Mouse (Mus musculus) erythroblast, embryonic 14.5 days (primary cell): Measurements from ENCODE around the gene Apeh. TPM values are rescaled to one million over a fixed set of nuclear protein-coding genes. Genes with fewer than 3 reads are reported as not detected.

ENCODE experiments used
- H3K27me3 ChIP-seq: 2 replicates; pipeline ENCODE4 v1.6.1; 2012; ENCODE audit warnings: inconsistent platforms; ENCODE audit not compliant: control insufficient read depth
- H3K36me3 ChIP-seq: 2 replicates; pipeline ENCODE4 v1.6.1; 2012; ENCODE audit warnings: mild to moderate bottlenecking, inconsistent platforms; ENCODE audit not compliant: control insufficient read depth
- H3K4me1 ChIP-seq: 2 replicates; pipeline ENCODE4 v1.6.1; 2012; ENCODE audit warnings: inconsistent platforms; ENCODE audit not compliant: control insufficient read depth
- H3K4me3 ChIP-seq: replicated peaks from 2 replicates; pipeline ENCODE3; 2012; ENCODE audit warnings: moderate library complexity, mild to moderate bottlenecking, inconsistent platforms
- H3K9me3 ChIP-seq: 2 replicates; pipeline ENCODE4 v1.6.1; 2012; ENCODE audit warnings: low read length, inconsistent platforms, mixed read lengths; ENCODE audit not compliant: control insufficient read depth
- GATA1 ChIP-seq: IDR thresholded peaks from 2 replicates; pipeline ENCODE4 v1.6.1; 2012; ENCODE audit warnings: low read length, inconsistent platforms, mixed read lengths
- TAL1 ChIP-seq: IDR thresholded peaks from 3 replicates; pipeline ENCODE4 v1.6.1; 2012; ENCODE audit warnings: low read length, inconsistent platforms, mixed read lengths
- polyA plus RNA-seq: library from polyadenylated mRNA; stranded (reverse); fragments of >175 nt; gene quantifications from 2 replicates; pipeline ENCODE4 v1.2.3, GENCODE M21; 2012

Gene Apeh
- polyA plus RNA-seq, 1 experiment: 47.5 TPM

GRCm38 (mm10) chr9:108120671-108121070, 26.3 kb upstream of the Apeh start:
- TF ChIP-seq GATA1 (no peak), TAL1 (no peak)
- no peak overlapping the region for H3K4me3 ChIP-seq
- peaks cover 11% of the 10 kb centered on the region for H3K4me1 ChIP-seq
- no peaks in the 10 kb centered on the region for H3K9me3 ChIP-seq
- H3K27me3 ChIP-seq: peaks cover 5% of the 10 kb centered on the region
- H3K36me3 ChIP-seq: no peaks in the 10 kb centered on the region

DNA sequence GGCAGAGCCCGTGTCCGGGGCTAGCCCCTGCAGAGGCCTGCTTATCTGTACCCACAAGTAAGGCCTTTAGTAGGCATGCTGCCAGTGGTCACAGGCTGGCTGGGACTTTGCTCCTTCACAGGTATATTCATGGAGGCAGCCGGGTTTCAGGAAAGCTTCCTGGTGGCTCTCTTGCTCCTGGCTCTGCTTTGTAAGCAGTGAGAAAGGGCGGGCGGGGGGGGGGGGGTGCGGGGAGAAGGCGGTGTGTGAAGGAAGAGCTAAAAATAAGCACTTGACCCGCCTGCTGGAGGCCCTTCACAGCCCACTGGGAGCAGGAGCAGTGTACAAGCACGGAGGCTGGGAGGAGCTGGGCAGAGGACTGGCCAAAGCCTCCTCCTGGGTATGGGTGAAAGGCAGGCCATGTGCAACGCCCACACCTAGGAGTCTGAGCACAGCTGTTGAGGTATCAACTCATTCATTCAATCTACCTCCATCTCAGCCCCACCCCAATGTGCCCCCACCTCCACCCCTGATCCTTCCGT, 25.5 kb upstream of the Apeh start:
- H3K9me3 ChIP-seq: peaks cover 4% of the 10 kb centered on the region
- peaks cover 13% of the 10 kb centered on the region for H3K27me3 ChIP-seq
- TF ChIP-seq GATA1 (no peak), TAL1 (no peak)
- H3K4me1 ChIP-seq: peaks cover 11% of the 10 kb centered on the region
- no peak overlapping the region for H3K4me3 ChIP-seq
- H3K36me3 ChIP-seq: no peaks in the 10 kb centered on the region

DNA sequence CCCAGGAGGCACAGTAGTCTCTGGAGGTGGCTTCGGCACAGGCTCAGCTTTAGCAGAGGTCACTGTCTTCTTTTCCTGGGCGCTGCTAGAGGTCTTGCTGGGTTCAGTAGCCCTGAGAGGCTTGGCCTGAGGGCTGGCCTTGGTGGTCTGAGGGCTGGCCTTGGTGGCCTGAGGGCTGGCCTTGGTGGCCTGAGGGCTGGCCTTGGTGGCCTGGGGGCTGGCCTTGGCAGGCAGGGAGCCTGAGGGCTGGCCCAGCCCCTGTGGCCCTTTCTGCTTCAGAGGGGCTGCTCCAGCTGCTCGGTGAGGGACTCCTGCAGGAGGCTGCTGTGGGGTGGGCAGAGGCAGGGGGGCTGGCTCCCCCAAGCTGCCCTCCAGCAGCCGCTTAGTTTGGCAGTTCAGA, 22.7 kb upstream of the Apeh start:
- H3K9me3 ChIP-seq: peaks cover 8% of the 10 kb centered on the region
- TF ChIP-seq GATA1 (no peak), TAL1 (no peak)
- peaks cover 23% of the 10 kb centered on the region for H3K27me3 ChIP-seq
- H3K36me3 ChIP-seq: no peaks in the 10 kb centered on the region
- H3K4me1 ChIP-seq: peaks cover 11% of the 10 kb centered on the region
- H3K4me3 ChIP-seq: no peak overlapping the region

- H3K27me3 ChIP-seq: peaks cover 39% of the 10 kb centered on the region
Measured at GRCm38 (mm10) chr9:108115290-108116077, 21.1 kb upstream of the Apeh start.

GRCm38 (mm10) chr9:108112719-108113340, 18.4 kb upstream of the Apeh start:
- TF ChIP-seq TAL1 (no peak), GATA1 (no peak)
- H3K4me3 ChIP-seq: no peak overlapping the region
- peaks cover 50% of the 10 kb centered on the region for H3K27me3 ChIP-seq
- no peaks in the 10 kb centered on the region for H3K36me3 ChIP-seq
- H3K4me1 ChIP-seq: peaks cover 11% of the 10 kb centered on the region
- peaks cover 8% of the 10 kb centered on the region for H3K9me3 ChIP-seq

More at GRCm38 (mm10) chr9:108115290-108116077, 21.1 kb upstream of the Apeh start:
- H3K4me1 ChIP-seq: peaks cover 18% of the 10 kb centered on the region
- TF ChIP-seq TAL1: no peak
- TF ChIP-seq GATA1: no peak
- H3K9me3 ChIP-seq: peaks cover 8% of the 10 kb centered on the region
- no peaks in the 10 kb centered on the region for H3K36me3 ChIP-seq
- H3K4me3 ChIP-seq: no peak overlapping the region

DNA sequence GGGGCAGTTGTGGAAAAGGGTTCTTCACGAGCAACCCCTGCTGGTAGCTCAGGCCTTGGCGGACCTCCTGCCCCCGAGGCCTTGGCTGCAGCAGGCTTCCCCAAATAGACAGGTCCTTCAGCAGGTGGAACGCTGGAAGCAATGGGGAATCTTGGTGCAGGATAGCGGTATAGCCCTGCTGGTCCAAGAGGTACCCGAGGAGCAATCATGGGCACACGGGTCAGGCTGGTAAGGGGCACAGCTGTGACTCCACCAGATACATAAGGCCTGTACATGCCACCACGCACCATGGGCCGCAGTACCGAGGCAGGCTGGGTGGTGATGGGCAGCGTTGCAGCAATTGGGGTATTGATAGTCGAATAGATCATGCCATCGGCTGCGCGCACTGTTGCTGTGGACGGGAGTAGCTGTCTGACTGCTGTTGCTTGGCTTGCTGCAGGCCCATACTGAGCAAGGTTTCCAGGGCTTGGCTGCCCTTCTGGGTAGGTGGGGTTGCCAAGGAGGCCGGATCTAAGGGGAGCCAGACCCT, 17.3 kb upstream of the Apeh start:
- Histone ChIP-seq H3K4me3 (no peak overlapping the region), H3K9me3 (peaks cover 8% of the 10 kb centered on the region), H3K27me3 (peaks cover 50% of the 10 kb centered on the region), H3K36me3 (no peaks in the 10 kb centered on the region), H3K4me1 (peaks cover 11% of the 10 kb centered on the region)
- TF ChIP-seq TAL1: no peak
- TF ChIP-seq GATA1: no peak

DNA sequence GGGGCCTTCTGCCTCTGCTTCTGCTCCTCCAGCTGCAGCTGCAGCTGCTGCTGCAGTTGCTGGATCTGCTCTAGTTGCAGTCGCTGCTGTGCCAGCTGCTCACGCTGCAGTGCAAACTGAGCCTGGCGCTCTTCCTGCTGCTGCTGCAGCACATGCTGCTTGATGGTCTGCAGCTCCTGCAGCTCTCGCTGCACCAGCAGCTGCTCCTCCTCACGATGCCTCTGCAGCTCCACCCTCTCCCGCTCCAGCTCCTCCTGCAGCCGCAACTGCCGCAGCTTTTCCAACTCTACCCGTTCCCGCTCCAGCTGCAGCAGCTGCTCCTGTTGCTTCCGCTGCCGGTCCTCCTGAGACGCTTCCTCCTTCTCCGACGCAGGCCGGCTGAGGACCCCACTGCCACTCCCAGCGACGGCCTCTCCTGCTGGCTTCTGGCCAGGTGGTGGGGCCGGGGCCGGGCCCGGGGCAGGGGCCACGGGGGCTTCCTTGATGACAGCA, 16.7 kb upstream of the Apeh start:
- Histone ChIP-seq H3K4me1 (peaks cover 16% of the 10 kb centered on the region), H3K9me3 (peaks cover 8% of the 10 kb centered on the region), H3K36me3 (no peaks in the 10 kb centered on the region), H3K27me3 (peaks cover 49% of the 10 kb centered on the region), H3K4me3 (no peak overlapping the region)
- no peak for TF ChIP-seq TAL1
- TF ChIP-seq GATA1: no peak

GRCm38 (mm10) chr9:108110160-108110559, 15.8 kb upstream of the Apeh start:
- H3K4me1 ChIP-seq: peaks cover 26% of the 10 kb centered on the region
- H3K4me3 ChIP-seq: no peak overlapping the region
- no peak for TF ChIP-seq TAL1
- no peak for TF ChIP-seq GATA1
- H3K9me3 ChIP-seq: peaks cover 6% of the 10 kb centered on the region
- no peaks in the 10 kb centered on the region for H3K36me3 ChIP-seq
- H3K27me3 ChIP-seq: peaks cover 39% of the 10 kb centered on the region

DNA sequence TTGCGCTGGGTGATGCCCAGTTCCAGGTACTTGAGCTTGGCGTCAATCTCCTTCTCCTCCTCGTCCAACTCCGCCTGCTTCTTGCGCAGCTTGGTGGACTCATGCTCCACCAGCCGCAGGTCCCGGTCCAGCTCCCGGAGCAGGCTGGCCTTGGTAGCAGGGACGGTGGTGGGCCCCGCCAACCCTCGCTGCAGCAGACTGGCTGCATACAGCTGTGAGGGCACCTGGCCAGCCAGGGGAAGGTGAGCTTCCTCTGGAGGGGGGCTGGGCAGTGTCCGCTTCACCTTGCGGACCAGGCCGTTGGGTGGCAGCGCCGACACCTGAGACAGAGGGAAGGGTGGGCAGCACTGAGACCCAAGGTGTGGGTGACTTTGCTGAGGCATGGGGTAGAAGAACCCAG, 13.5 kb upstream of the Apeh start:
- no peaks in the 10 kb centered on the region; the same call in none of the 2 replicates for H3K9me3 ChIP-seq
- no peak overlapping the region for H3K4me3 ChIP-seq
- H3K27me3 ChIP-seq: peaks cover 29% of the 10 kb centered on the region
- TF ChIP-seq GATA1 (no peak), TAL1 (no peak)
- peaks cover 10% of the 10 kb centered on the region for H3K36me3 ChIP-seq
- peaks cover 48% of the 10 kb centered on the region for H3K4me1 ChIP-seq
